Mouse (Mus musculus): ENCODE measurements around the gene Ntf3. TPM values are rescaled to one million over a fixed set of nuclear protein-coding genes. Genes with fewer than 3 reads are reported as not detected.

Ntf3 gene
- total and polyA plus RNA-seq, 2 experiments from 2014 or later: 14.1 to 14.4 TPM

GRCm38 (mm10) chr6:126053136-126053535, 113.6 kb downstream of the Ntf3 start:
- TF ChIP-seq CTCF (IDR thresholded peaks at IDR 0.05; ENCODE audit: low read depth): no peak
- no peaks in the 10 kb centered on the region for H3K36me3 ChIP-seq (ENCODE audit: insufficient read depth)
- ATAC-seq: no peak
- H3K27ac ChIP-seq (ENCODE audit: low read depth, low read length): no peak overlapping the region
- H3K9ac ChIP-seq: no peak overlapping the region
- DNase-seq: no peak
- WGBS: 84% methylated on average over 5 of the region's 5 CpGs
- no peaks in the 10 kb centered on the region for H3K9me3 ChIP-seq (ENCODE audit: low read length)
- no peak overlapping the region for H3K4me3 ChIP-seq (ENCODE audit: low read depth, low read length)
- H3K4me1 ChIP-seq (ENCODE audit: insufficient read depth): no peaks in the 10 kb centered on the region
- H3K27me3 ChIP-seq (ENCODE audit: insufficient read depth, low read length): no peaks in the 10 kb centered on the region
- H3K4me2 ChIP-seq (ENCODE audit: low read depth): no peak overlapping the region

All from forebrain, postnatal 0 days (tissue).